Mouse (Mus musculus) Patski (cell line): ENCODE results near the gene Fam171a1. TPM values are rescaled to one million over a fixed set of nuclear protein-coding genes. Genes with fewer than 3 reads are reported as not detected.

Source experiments
- ATAC-seq: fragments of 100-300 bp; one replicate; pipeline ENCODE4 v1.8.0; 2021
- CTCF ChIA-PET: fragments of 350-600 bp; sonication (Branson Sonifier 250); formaldehyde crosslinking; loops from one replicate; lab custom pipeline; 2022; ENCODE audit warnings: inconsistent platforms; lab: Charles Lee
- POLR2A ChIA-PET: fragments of 350-600 bp; sonication (Branson Sonifier 250); formaldehyde crosslinking; loops from one replicate; lab custom pipeline; 2022; ENCODE audit warnings: antibody characterized with exemption, inconsistent platforms; lab: Charles Lee
- DNase-seq: peaks from one replicate; pipeline ENCODE4 v3.0.0-alpha.2; 2011; ENCODE audit warnings: low read depth, low spot score
- H3K27me3 ChIP-seq: fragments of 371-371 bp; one replicate; pipeline ENCODE4 v1.5.1; 2021
- CTCF ChIP-seq: fragments of 100-300 bp; IDR thresholded peaks from one replicate; pipeline ENCODE4 v1.5.1; 2021
- in situ Hi-C: fragments of 300-500 bp; cut with MboI; formaldehyde crosslinking; loops from 3 replicates; pipeline ENCODE4 v1.11.1; 2018; ENCODE audit warnings: low pct_unique_long_range_greater_than_20kb, mixed read lengths
- polyA plus RNA-seq: library from polyadenylated mRNA; unstranded; gene quantifications from one replicate; pipeline ENCODE4 v1.2.3, GENCODE M21; 2021

Gene Fam171a1
- polyA plus RNA-seq, 1 experiment from 2014 or later = 60.4 TPM

GRCm38 (mm10) chr2:3117855-3118202, 3.8 kb downstream of the Fam171a1 start:
- ChIA-PET CTCF (interaction anchor here (0.7 to 1.3 kb wide), 3 partner anchors 65 to 112 kb away, joined by 3 to 4 read pairs (median 4); no protein-coding TSS in a partner anchor), POLR2A (no interaction called here)
- no peaks in the 10 kb centered on the region for H3K27me3 ChIP-seq
- in situ Hi-C loops = loop anchor here (5.0 kb wide), 1 partner anchor 109 kb away; no protein-coding TSS in a partner anchor
- no peak for DNase-seq
- TF ChIP-seq CTCF = no peak
- peak; percentile 42 for ATAC-seq

DNA sequence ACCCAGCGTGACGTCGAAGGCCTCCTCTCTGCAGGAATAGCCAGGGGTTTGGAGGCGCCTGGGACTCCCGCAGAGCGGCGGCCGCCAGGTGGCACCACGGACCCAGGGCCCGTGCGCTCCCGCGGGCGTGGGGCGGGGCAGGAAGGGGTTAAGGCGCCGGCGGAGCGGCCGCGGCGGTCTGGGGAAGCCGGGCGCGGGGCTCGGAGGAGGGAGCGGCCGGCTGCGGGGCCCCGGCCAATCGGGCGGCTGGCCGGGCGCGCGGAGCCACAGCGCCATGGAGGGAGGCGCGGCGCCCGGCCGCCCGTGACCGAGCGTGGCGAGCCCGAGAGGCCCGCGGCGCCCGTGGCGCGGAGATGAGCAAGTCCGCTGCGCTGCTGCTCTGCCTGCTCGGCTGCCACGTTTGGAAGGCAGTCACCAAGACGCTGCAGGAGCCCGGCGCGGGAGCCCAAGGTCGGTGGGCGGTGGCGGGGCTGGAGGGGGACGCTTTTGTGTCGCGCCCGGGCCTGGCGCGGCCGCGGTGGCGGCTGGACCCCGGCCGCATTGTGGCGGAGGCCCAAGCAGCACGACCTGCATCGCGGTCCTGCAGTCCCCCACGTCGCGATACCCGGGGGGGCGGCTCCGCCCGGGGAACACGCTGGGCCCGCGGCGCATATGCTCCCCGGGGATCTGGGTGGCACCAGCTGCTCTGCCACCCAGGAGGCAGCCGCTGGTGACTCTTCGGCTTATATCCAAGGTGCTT, 4.3 kb downstream of the Fam171a1 start:
- TF ChIP-seq CTCF = peak; percentile 99
- CTCF ChIA-PET = interaction anchor here (0.7 to 1.3 kb wide), 3 partner anchors 64 to 110 kb away, joined by 3 to 4 read pairs (median 3); no protein-coding TSS in a partner anchor
- no peaks in the 10 kb centered on the region for H3K27me3 ChIP-seq
- POLR2A ChIA-PET = interaction anchor here (0.7 to 1.2 kb wide), 3 partner anchors 41 to 229 kb away, joined by 3 to 11 read pairs (median 4); no protein-coding TSS in a partner anchor
- in situ Hi-C loops = loop anchor here (5.0 kb wide), 1 partner anchor 109 kb away; no protein-coding TSS in a partner anchor
- DNase-seq (no peak), ATAC-seq (peak; percentile 94)

DNA sequence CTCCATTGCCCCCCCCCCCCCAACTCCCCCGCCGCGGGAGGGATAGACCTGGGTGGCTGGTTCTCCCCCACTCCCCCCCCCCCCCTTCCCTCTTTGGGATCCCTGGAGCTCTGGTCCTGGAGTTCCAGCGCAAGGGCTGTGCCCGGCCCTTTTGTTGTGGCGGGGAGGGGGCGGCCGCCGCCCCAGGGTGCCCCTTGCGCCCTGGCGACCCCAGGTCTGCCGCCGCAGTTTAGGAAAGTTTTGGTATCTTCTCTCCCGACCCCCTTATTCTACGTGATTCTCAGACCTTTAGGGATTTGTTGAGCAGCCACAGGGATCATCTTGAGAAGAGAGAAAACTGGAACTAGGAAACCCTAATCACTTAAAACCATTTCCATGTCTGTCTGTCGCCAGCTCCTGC, 4.9 kb downstream of the Fam171a1 start:
- CTCF ChIA-PET = interaction anchor here (1.1 to 2.0 kb wide), 2 partner anchors 70 to 109 kb away, joined by 3 to 5 read pairs; no protein-coding TSS in a partner anchor
- TF ChIP-seq CTCF = no peak
- POLR2A ChIA-PET = interaction anchor here (0.7 to 1.2 kb wide), 4 partner anchors 29 to 229 kb away, joined by 3 to 11 read pairs (median 5); no protein-coding TSS in a partner anchor
- ATAC-seq = peak; percentile 4
- no peak for DNase-seq
- in situ Hi-C loops = loop anchor here (5.0 kb wide), 1 partner anchor 108 kb away; no protein-coding TSS in a partner anchor
- H3K27me3 ChIP-seq = no peaks in the 10 kb centered on the region

DNA sequence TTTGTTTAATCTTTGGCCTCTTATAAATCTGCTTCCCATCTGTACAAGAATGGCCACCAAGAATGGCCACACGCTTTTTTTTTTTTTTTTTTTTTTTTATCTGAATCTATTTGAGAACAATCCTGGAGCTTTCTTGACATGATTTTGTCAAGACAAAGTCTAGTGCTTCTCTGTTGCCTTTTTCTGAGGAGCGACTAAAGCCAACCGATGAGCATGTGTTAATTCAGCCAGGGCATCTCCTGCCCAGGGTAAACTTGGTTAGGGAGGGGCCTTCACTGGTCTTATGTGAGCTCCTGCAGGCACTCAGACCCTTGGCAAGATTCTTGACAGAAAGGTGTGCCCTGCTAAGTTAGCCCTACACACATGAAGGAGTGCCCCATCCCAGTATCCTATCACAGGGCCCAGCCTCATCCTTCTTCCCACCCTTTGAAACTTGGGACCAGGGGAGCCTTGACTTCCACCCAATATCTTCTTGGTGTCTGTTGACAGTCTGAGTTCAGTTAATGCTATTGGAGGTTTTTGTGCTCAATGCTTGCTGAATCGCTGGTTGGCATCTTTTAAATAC, 5.4 kb downstream of the Fam171a1 start:
- no peaks in the 10 kb centered on the region for H3K27me3 ChIP-seq
- TF ChIP-seq CTCF = no peak
- CTCF ChIA-PET = interaction anchor here (1.1 to 2.0 kb wide), 4 partner anchors 20 to 109 kb away, joined by 3 to 5 read pairs (median 4); no protein-coding TSS in a partner anchor
- ATAC-seq (no peak), DNase-seq (no peak)
- in situ Hi-C loops = loop anchor here (5.0 kb wide), 1 partner anchor 108 kb away; no protein-coding TSS in a partner anchor
- POLR2A ChIA-PET = interaction anchor here (0.6 to 1.4 kb wide), 7 partner anchors 28 to 228 kb away, joined by 3 to 11 read pairs (median 4); partner anchors contain the start of gene Nmt2

DNA sequence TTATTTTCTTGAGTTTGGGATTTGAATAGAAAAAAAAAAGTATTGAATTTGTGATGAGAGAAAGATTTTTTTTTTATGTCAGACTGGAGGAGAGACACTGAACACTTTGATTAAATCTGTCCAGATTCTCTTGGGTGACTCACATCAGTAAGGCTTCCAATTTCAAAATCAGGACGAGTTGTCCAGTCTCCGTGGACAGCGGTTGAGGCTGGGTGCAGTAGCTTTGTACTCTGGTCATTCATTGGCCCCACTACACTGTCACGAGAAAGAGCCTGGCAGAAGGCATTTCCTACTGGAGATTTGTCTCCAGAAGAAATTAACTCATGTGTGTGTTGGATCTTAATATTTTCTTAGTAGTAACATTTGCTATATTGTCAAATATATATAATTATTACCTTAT, 8.5 kb downstream of the Fam171a1 start:
- TF ChIP-seq CTCF = no peak
- H3K27me3 ChIP-seq = no peaks in the 10 kb centered on the region
- POLR2A ChIA-PET = no interaction called here
- ATAC-seq (no peak), DNase-seq (no peak)
- CTCF ChIA-PET = no interaction called here
- in situ Hi-C loops = loop anchor here (10.0 kb wide), 1 partner anchor 52 kb away; no protein-coding TSS in a partner anchor

GRCm38 (mm10) chr2:3127256-3127883, 13.3 kb downstream of the Fam171a1 start:
- DNase-seq (peak; percentile 46), ATAC-seq (peak; percentile 66)
- in situ Hi-C loops = loop anchor here (10.0 kb wide), 1 partner anchor 47 kb away; no protein-coding TSS in a partner anchor
- H3K27me3 ChIP-seq = no peaks in the 10 kb centered on the region
- POLR2A ChIA-PET = interaction anchor here (1.7 kb wide), 1 partner anchor 10 kb away, joined by 4 read pairs; no protein-coding TSS in a partner anchor
- no peak for TF ChIP-seq CTCF
- CTCF ChIA-PET = interaction anchor here (1.5 kb wide), 2 partner anchors 9 to 126 kb away, joined by 3 read pairs; no protein-coding TSS in a partner anchor

DNA sequence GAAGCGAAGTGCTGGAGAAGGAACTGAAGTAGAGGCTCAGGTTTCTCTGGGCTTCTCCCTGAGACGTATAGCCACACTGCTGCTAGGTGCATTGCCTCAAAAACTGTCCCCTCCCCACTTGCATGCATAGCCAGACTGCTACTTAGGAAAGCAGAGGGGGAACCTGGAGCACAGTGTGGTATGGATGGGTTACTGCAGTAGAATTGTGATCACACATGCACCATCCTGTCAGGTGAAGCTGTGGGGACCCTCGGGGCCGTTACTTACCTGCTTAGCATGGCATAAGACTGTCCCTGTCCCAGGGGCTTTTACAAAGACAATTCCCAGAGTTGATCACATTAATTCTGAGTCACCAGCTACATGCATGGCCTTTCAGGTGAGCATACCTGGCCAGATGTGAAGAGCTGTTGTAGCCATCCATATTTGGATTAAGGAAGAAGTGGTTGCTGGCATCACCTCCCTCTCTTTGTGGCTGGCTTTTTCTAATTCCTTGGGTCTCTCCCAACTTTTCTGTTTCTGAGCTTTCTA, 14.4 kb downstream of the Fam171a1 start:
- TF ChIP-seq CTCF = no peak
- in situ Hi-C loops = loop anchor here (10.0 kb wide), 1 partner anchor 46 kb away; no protein-coding TSS in a partner anchor
- no peaks in the 10 kb centered on the region for H3K27me3 ChIP-seq
- DNase-seq (no peak), ATAC-seq (peak; percentile 11)
- ChIA-PET POLR2A (interaction anchor here (1.0 to 1.7 kb wide), 2 partner anchors 9 to 37 kb away, joined by 4 read pairs; no protein-coding TSS in a partner anchor), CTCF (interaction anchor here (1.5 kb wide), 2 partner anchors 8 to 125 kb away, joined by 3 read pairs; no protein-coding TSS in a partner anchor)

DNA sequence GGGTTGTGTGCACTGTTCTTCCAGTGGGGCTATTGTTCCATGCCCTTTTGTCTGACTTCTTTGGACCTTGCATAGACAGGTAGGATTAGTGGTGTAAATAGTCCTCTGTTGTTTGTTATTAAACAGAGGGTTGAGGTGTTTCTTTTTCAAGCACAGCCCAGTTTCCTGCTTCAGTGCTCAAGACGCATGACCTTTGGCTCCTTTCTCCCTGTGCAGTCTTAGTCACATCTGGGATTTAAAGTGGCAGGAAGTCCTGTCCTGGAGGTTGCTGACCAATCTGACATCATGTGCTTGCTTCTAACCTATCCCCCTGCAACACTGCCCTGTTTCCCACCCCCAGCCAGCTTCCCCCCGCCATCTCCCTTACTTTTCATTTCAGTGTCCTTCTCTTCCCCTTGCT, 14.9 kb downstream of the Fam171a1 start:
- ATAC-seq = peak; percentile 65
- in situ Hi-C loops = loop anchor here (10.0 kb wide), 1 partner anchor 46 kb away; no protein-coding TSS in a partner anchor
- no peaks in the 10 kb centered on the region for H3K27me3 ChIP-seq
- CTCF ChIA-PET = interaction anchor here (1.5 kb wide), 1 partner anchor 124 kb away, joined by 3 read pairs; no protein-coding TSS in a partner anchor
- POLR2A ChIA-PET = interaction anchor here (1.0 to 1.7 kb wide), 2 partner anchors 9 to 37 kb away, joined by 4 read pairs; no protein-coding TSS in a partner anchor
- peak; percentile 63 for DNase-seq
- TF ChIP-seq CTCF = no peak

DNA sequence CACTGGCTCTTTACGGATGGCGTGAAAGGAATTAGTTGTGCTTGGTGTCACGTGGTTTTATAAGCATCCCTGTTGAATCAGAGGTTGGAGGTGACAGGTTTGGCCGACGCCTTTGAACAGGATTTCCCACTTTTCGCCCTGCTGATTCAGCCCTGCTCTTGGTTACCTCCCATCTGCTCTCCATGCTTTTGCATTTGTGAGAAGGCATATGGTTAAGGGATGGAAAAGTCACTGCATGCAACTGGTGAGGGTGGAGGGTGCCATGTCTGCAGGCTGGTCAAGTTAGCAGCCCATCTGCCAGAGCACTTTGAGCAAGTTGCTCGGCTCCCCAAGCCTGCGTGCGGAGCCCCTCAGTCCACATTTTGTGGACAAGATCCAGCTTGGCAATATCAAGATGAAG, 18.4 kb downstream of the Fam171a1 start:
- POLR2A ChIA-PET = no interaction called here
- H3K27me3 ChIP-seq = no peaks in the 10 kb centered on the region
- no peak for DNase-seq
- ATAC-seq = no peak
- in situ Hi-C loops = no loop called here
- TF ChIP-seq CTCF = no peak
- CTCF ChIA-PET = interaction anchor here (0.7 kb wide), 1 partner anchor 11 kb away, joined by 3 read pairs; no protein-coding TSS in a partner anchor
